Mouse (Mus musculus): ENCODE results near the gene Opcml. TPM values are rescaled to one million over a fixed set of nuclear protein-coding genes. Genes with fewer than 3 reads are reported as not detected.

Gene Opcml
- polyA plus RNA-seq, 1 experiment: 0.83 TPM

- no peak overlapping the region for H3K27ac ChIP-seq (ENCODE audit: insufficient read depth, low read length)
Measured at GRCm38 (mm10) chr9:27792226-27792625, 1.7 kb downstream of the Opcml start.

GRCm38 (mm10) chr9:27792994-27793393 is 2.4 kb downstream of the Opcml start:
- Histone ChIP-seq H3K27ac (ENCODE audit: insufficient read depth, low read length) (no peak overlapping the region), H3K4me3 (ENCODE audit: insufficient read depth, low read length) (no peak overlapping the region)
- no peak for TF ChIP-seq POLR2A (IDR thresholded peaks at IDR 0.05; ENCODE audit: low read depth, low read length)
- TF ChIP-seq CTCF (IDR thresholded peaks at IDR 0.05; ENCODE audit: borderline replicate concordance, insufficient read depth, low read length): no peak

More at GRCm38 (mm10) chr9:27792226-27792625, 1.7 kb downstream of the Opcml start:
- Histone ChIP-seq H3K4me3 (ENCODE audit: insufficient read depth, low read length) (no peak overlapping the region), H3K4me1 (ENCODE audit: control insufficient read depth, insufficient read depth, low read length) (no peaks in the 10 kb centered on the region)
- TF ChIP-seq CTCF (IDR thresholded peaks at IDR 0.05; ENCODE audit: borderline replicate concordance, insufficient read depth, low read length) (no peak), POLR2A (IDR thresholded peaks at IDR 0.05; ENCODE audit: low read depth, low read length) (no peak)

GRCm38 (mm10) chr9:27796535-27796934 is 6.0 kb downstream of the Opcml start:
- H3K4me3 ChIP-seq (ENCODE audit: insufficient read depth, low read length): no peak overlapping the region
- TF ChIP-seq POLR2A (IDR thresholded peaks at IDR 0.05; ENCODE audit: low read depth, low read length) (no peak), CTCF (IDR thresholded peaks at IDR 0.05; ENCODE audit: borderline replicate concordance, insufficient read depth, low read length) (no peak)
- no peak overlapping the region for H3K27ac ChIP-seq (ENCODE audit: insufficient read depth, low read length)
- H3K4me1 ChIP-seq (ENCODE audit: control insufficient read depth, insufficient read depth, low read length): peaks cover 11% of the 10 kb centered on the region; the same call in 1 of the 2 replicates

More at GRCm38 (mm10) chr9:27792994-27793393, 2.4 kb downstream of the Opcml start:
- H3K4me1 ChIP-seq (ENCODE audit: control insufficient read depth, insufficient read depth, low read length): no peaks in the 10 kb centered on the region

GRCm38 (mm10) chr9:27800992-27801391 is 10.4 kb downstream of the Opcml start:
- TF ChIP-seq CTCF (IDR thresholded peaks at IDR 0.05; ENCODE audit: borderline replicate concordance, insufficient read depth, low read length) (no peak), POLR2A (IDR thresholded peaks at IDR 0.05; ENCODE audit: low read depth, low read length) (no peak)
- Histone ChIP-seq H3K27ac (ENCODE audit: insufficient read depth, low read length) (peak overlapping the region; percentile 97), H3K4me3 (ENCODE audit: insufficient read depth, low read length) (no peak overlapping the region), H3K4me1 (ENCODE audit: control insufficient read depth, insufficient read depth, low read length) (peaks cover 11% of the 10 kb centered on the region; the same call in 1 of the 2 replicates)

GRCm38 (mm10) chr9:27801807-27802206 is 11.2 kb downstream of the Opcml start:
- peaks cover 11% of the 10 kb centered on the region; the same call in 1 of the 2 replicates for H3K4me1 ChIP-seq (ENCODE audit: control insufficient read depth, insufficient read depth, low read length)
- no peak overlapping the region for H3K4me3 ChIP-seq (ENCODE audit: insufficient read depth, low read length)
- peak overlapping the region; percentile 97 for H3K27ac ChIP-seq (ENCODE audit: insufficient read depth, low read length)
- TF ChIP-seq CTCF (IDR thresholded peaks at IDR 0.05; ENCODE audit: borderline replicate concordance, insufficient read depth, low read length) (no peak), POLR2A (IDR thresholded peaks at IDR 0.05; ENCODE audit: low read depth, low read length) (no peak)

- Histone ChIP-seq H3K4me3 (ENCODE audit: insufficient read depth, low read length) (no peak overlapping the region), H3K27ac (ENCODE audit: insufficient read depth, low read length) (no peak overlapping the region), H3K4me1 (ENCODE audit: control insufficient read depth, insufficient read depth, low read length) (peaks cover 11% of the 10 kb centered on the region; the same call in 1 of the 2 replicates)
- TF ChIP-seq POLR2A (IDR thresholded peaks at IDR 0.05; ENCODE audit: low read depth, low read length): no peak
- TF ChIP-seq CTCF (IDR thresholded peaks at IDR 0.05; ENCODE audit: borderline replicate concordance, insufficient read depth, low read length): no peak
Measured at GRCm38 (mm10) chr9:27802379-27802778, 11.8 kb downstream of the Opcml start.

GRCm38 (mm10) chr9:27804461-27804860 is 13.9 kb downstream of the Opcml start:
- no peak overlapping the region for H3K4me3 ChIP-seq (ENCODE audit: insufficient read depth, low read length)
- peaks cover 11% of the 10 kb centered on the region; the same call in 1 of the 2 replicates for H3K4me1 ChIP-seq (ENCODE audit: control insufficient read depth, insufficient read depth, low read length)
- TF ChIP-seq CTCF (IDR thresholded peaks at IDR 0.05; ENCODE audit: borderline replicate concordance, insufficient read depth, low read length) (no peak), POLR2A (IDR thresholded peaks at IDR 0.05; ENCODE audit: low read depth, low read length) (no peak)
- H3K27ac ChIP-seq (ENCODE audit: insufficient read depth, low read length): no peak overlapping the region

- Histone ChIP-seq H3K4me3 (ENCODE audit: insufficient read depth, low read length) (no peak overlapping the region), H3K27ac (ENCODE audit: insufficient read depth, low read length) (no peak overlapping the region), H3K4me1 (ENCODE audit: control insufficient read depth, insufficient read depth, low read length) (peaks cover 9% of the 10 kb centered on the region; the same call in 1 of the 2 replicates)
- TF ChIP-seq CTCF (IDR thresholded peaks at IDR 0.05; ENCODE audit: borderline replicate concordance, insufficient read depth, low read length) (no peak), POLR2A (IDR thresholded peaks at IDR 0.05; ENCODE audit: low read depth, low read length) (no peak)
Measured at GRCm38 (mm10) chr9:27809741-27810140, 19.2 kb downstream of the Opcml start.

- Histone ChIP-seq H3K27ac (ENCODE audit: insufficient read depth, low read length) (peak overlapping the region; percentile 88), H3K4me1 (ENCODE audit: control insufficient read depth, insufficient read depth, low read length) (peaks cover 9% of the 10 kb centered on the region; the same call in 1 of the 2 replicates), H3K4me3 (ENCODE audit: insufficient read depth, low read length) (no peak overlapping the region)
- TF ChIP-seq CTCF (IDR thresholded peaks at IDR 0.05; ENCODE audit: borderline replicate concordance, insufficient read depth, low read length) (no peak), POLR2A (IDR thresholded peaks at IDR 0.05; ENCODE audit: low read depth, low read length) (no peak)
Measured at GRCm38 (mm10) chr9:27813207-27813790, 22.7 kb downstream of the Opcml start.

- Histone ChIP-seq H3K4me3 (ENCODE audit: insufficient read depth, low read length) (no peak overlapping the region), H3K27ac (ENCODE audit: insufficient read depth, low read length) (0 out of 2 replicates have a peak overlapping the region, but pooled peaks have one; percentile 18), H3K4me1 (ENCODE audit: control insufficient read depth, insufficient read depth, low read length) (peaks cover 9% of the 10 kb centered on the region; the same call in 1 of the 2 replicates)
- no peak for TF ChIP-seq POLR2A (IDR thresholded peaks at IDR 0.05; ENCODE audit: low read depth, low read length)
Measured at GRCm38 (mm10) chr9:27814161-27814560, 23.6 kb downstream of the Opcml start.

Data from embryonic fibroblast, embryonic 13.5 days (primary cell).